Mouse (Mus musculus) embryonic facial prominence, embryonic 11.5 days (tissue): ENCODE measurements at regions not wholly inside any gene's neighbourhood (a gene's known extent, or its start where the extent isn't known, plus 50 kb on each side); places are given as distances from the start of the nearest gene placed in this dataset.
A peak's percentile ranks its signal among the peaks of the same experiment; 100 is the strongest.

Source experiments
- ATAC-seq: fragments of 200-750 bp; cut with Nextera tagmentation; replicated peaks from 2 replicates; pipeline ENCODE4 v1.8.0; 2017; ENCODE audit warnings: low read depth; ENCODE audit not compliant: insufficient number of reproducible peaks, low FRiP score, low TSS enrichment
- DNase-seq: peaks from one replicate; pipeline ENCODE4 v3.0.0-alpha.2; 2015; ENCODE audit warnings: low spot score
- H3K27ac ChIP-seq: fragments of 300-500 bp; sonication (generic); replicated peaks from 2 replicates; pipeline ENCODE4 v1.5.1; 2014; ENCODE audit warnings: mild to moderate bottlenecking, low read depth, low read length, control low read depth
- H3K27me3 ChIP-seq: fragments of 300-500 bp; sonication (generic); 2 replicates; pipeline ENCODE4 v1.6.1; 2014; ENCODE audit warnings: mild to moderate bottlenecking, low read length, moderate library complexity, mixed read lengths; ENCODE audit not compliant: control insufficient read depth, insufficient read depth
- H3K36me3 ChIP-seq: fragments of 300-500 bp; sonication (generic); replicated peaks from 2 replicates; pipeline ENCODE4 v1.6.1; 2014; ENCODE audit warnings: low read depth, mild to moderate bottlenecking, low read length, moderate library complexity, mixed read lengths; ENCODE audit not compliant: control insufficient read depth, insufficient read depth
- H3K4me1 ChIP-seq: fragments of 300-500 bp; sonication (generic); 2 replicates; pipeline ENCODE4 v1.6.1; 2014; ENCODE audit warnings: low read length, mixed read lengths; ENCODE audit not compliant: control insufficient read depth, insufficient read depth
- H3K4me2 ChIP-seq: fragments of 300-500 bp; sonication (generic); 2 replicates; pipeline ENCODE4 v1.6.1; 2014; ENCODE audit warnings: low read depth, mild to moderate bottlenecking, control low read depth, low read length, moderate library complexity
- H3K4me3 ChIP-seq: fragments of 300-500 bp; sonication (generic); 2 replicates; pipeline ENCODE4 v1.5.1; 2014; ENCODE audit warnings: low read depth, low read length, control low read depth
- H3K9ac ChIP-seq: fragments of 300-500 bp; sonication (generic); replicated peaks from 2 replicates; pipeline ENCODE4 v1.6.1; 2014; ENCODE audit warnings: mild to moderate bottlenecking, control low read depth, low read length
- H3K9me3 ChIP-seq: fragments of 300-500 bp; sonication (generic); replicated peaks from 2 replicates; pipeline ENCODE4 v1.6.1; 2016; ENCODE audit warnings: mild to moderate bottlenecking, low read length, inconsistent platforms, mixed read lengths; ENCODE audit not compliant: control insufficient read depth
- WGBS: fragments of 180-500 bp; shearing (Covaris S2); extraction: QIAGEN DNeasy Blood & Tissue Kit; methylation state at CpG from one replicate; pipeline ENCODE4 v1.1.7; 2014; 5-methylcytosine and 5-hydroxymethylcytosine counted together

GRCm38 (mm10) chr13:119326877-119327625, 101.3 kb upstream of the Paip1 start:
- no peak for ATAC-seq
- Histone ChIP-seq H3K27ac (no peak overlapping the region), H3K27me3 (no peaks in the 10 kb centered on the region), H3K4me3 (no peak overlapping the region), H3K4me1 (no peaks in the 10 kb centered on the region), H3K36me3 (no peaks in the 10 kb centered on the region), H3K4me2 (no peak overlapping the region), H3K9ac (no peak overlapping the region), H3K9me3 (no peaks in the 10 kb centered on the region)
- peak; percentile 23 for DNase-seq
- WGBS: 69% methylated on average over 5 of the region's 5 CpGs

DNA sequence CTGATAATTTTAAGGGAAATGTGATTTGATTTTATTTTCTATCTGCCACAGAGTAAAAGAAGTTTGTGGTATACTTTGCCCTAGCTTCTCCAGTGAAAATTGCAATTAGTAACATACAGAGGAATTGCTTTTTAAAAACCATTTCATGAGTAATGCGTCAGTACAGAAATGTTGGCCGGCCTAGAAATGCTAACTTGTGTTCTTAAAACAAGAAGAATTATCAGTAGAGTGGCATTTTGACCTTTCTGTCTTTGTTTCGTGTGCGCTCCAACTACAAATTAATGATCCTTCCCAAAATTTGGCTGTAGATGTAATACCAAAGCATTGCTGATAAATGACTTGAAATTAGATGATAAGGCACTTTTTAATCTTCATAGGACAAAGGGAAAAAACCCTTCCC, 99.7 kb upstream of the Paip1 start:
- ATAC-seq: no peak
- DNase-seq: no peak
- 95% methylated on average over 4 of the region's 4 CpGs for WGBS

DNA sequence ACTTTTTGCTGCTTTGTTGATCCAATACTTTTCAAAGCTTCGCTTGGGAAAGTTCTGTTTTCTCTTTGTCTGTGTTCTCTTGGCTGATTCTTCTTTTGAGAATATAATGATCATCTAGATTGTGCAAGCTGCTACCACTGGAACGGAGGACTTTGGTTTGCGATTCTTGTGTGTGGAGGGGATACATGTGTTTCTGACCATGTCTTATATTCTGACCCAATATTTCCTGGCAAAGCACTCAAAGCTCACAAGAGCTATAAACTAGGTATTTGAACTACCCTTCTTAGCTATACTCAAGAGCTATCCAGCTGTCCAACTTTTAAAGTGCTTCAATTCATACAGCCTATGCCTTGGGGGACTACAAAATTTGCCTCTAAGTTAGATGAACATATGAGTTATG, 96.6 kb upstream of the Paip1 start:
- ATAC-seq (no peak), DNase-seq (no peak)
- H3K9ac ChIP-seq: no peak overlapping the region
- no peaks in the 10 kb centered on the region for H3K27me3 ChIP-seq
- no peak overlapping the region for H3K27ac ChIP-seq
- no peak overlapping the region for H3K4me3 ChIP-seq
- no peaks in the 10 kb centered on the region for H3K4me1 ChIP-seq
- no peaks in the 10 kb centered on the region for H3K9me3 ChIP-seq
- no peak overlapping the region for H3K4me2 ChIP-seq
- WGBS: 94% methylated on average over 3 of the region's 3 CpGs
- no peaks in the 10 kb centered on the region for H3K36me3 ChIP-seq

More for the DNA sequence above, 99.7 kb upstream of the Paip1 start:
- H3K4me1 ChIP-seq: no peaks in the 10 kb centered on the region
- no peaks in the 10 kb centered on the region for H3K27me3 ChIP-seq
- H3K9ac ChIP-seq: no peak overlapping the region
- H3K27ac ChIP-seq: no peak overlapping the region
- H3K9me3 ChIP-seq: no peaks in the 10 kb centered on the region
- H3K4me2 ChIP-seq: no peak overlapping the region
- no peak overlapping the region for H3K4me3 ChIP-seq
- no peaks in the 10 kb centered on the region for H3K36me3 ChIP-seq

DNA sequence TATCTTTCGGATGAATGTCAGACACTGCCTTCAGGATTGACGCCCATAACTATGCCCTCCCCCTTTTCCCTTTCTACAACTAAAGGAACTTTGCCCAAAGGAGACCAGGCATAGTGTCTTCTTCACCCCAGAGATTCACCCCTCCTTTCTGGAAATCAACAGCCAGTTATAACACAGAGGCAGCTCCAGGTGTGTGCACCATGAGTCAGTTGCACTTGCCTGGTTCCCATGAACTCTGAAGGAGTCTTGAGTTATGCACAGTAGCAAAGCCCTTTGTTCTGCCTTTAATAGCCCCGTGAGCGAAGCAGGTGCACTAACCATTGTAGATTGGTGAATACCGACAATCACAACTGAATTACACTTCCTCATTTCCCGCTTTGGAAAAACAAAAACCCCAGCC, 94.5 kb upstream of the Paip1 start:
- H3K9me3 ChIP-seq: no peaks in the 10 kb centered on the region
- WGBS: 84% methylated on average over 6 of the region's 6 CpGs
- ATAC-seq (no peak), DNase-seq (no peak)
- H3K9ac ChIP-seq: no peak overlapping the region
- no peak overlapping the region for H3K27ac ChIP-seq
- H3K4me3 ChIP-seq: no peak overlapping the region
- H3K36me3 ChIP-seq: no peaks in the 10 kb centered on the region
- H3K27me3 ChIP-seq: no peaks in the 10 kb centered on the region
- no peaks in the 10 kb centered on the region for H3K4me1 ChIP-seq
- H3K4me2 ChIP-seq: no peak overlapping the region

- ATAC-seq (no peak), DNase-seq (no peak)
- 97% methylated on average over 5 of the region's 5 CpGs for WGBS
- Histone ChIP-seq H3K27ac (no peak overlapping the region), H3K9me3 (no peaks in the 10 kb centered on the region), H3K4me1 (no peaks in the 10 kb centered on the region), H3K4me3 (no peak overlapping the region), H3K9ac (no peak overlapping the region), H3K4me2 (no peak overlapping the region), H3K36me3 (no peaks in the 10 kb centered on the region), H3K27me3 (no peaks in the 10 kb centered on the region)
Measured at GRCm38 (mm10) chr13:119337861-119338260, 90.5 kb upstream of the Paip1 start.

DNA sequence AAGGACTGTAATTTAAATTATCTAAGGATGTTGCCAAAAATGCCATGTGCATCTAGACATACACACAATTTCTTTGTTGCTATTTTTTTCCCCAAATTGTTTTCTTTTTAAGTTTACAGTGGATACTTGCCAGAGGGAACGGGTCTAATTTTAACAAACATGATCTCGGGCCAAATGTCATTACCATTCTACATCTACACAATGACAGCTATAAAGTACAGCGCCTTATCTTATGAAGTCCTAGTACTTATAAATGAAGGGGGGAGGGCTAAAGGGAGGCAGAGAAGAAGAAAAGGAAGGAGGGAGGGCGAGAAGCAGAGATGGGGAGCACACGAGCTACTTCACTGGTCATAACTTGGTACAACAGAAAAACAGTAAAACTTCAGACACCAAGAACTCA, 89.4 kb upstream of the Paip1 start:
- 81% methylated on average over 5 of the region's 5 CpGs for WGBS
- Histone ChIP-seq H3K4me2 (no peak overlapping the region), H3K27me3 (no peaks in the 10 kb centered on the region), H3K9ac (no peak overlapping the region), H3K4me3 (no peak overlapping the region), H3K27ac (no peak overlapping the region), H3K4me1 (no peaks in the 10 kb centered on the region), H3K36me3 (no peaks in the 10 kb centered on the region), H3K9me3 (no peaks in the 10 kb centered on the region)
- DNase-seq: no peak
- no peak for ATAC-seq

DNA sequence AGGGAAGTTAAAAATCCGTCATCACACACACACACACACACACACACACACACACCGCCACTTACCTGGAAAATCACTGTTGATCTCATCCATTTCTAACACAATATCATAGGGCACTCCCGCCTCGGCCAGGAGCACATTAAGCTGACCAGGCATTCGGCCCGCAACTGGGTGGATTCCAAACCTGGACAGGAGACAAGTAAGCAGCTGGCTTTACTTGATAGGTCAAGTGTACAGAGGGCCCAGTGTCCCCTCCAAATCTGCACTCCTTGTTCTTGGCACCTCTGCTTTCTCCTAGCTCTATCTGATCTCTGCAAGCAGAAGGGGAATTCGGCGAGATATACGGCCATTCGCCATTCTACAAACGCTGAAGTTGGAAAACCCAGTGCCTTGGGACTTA, 88.6 kb upstream of the Paip1 start:
- H3K9ac ChIP-seq: no peak overlapping the region
- no peaks in the 10 kb centered on the region for H3K9me3 ChIP-seq
- 92% methylated on average over 11 of the region's 11 CpGs for WGBS
- no peak for ATAC-seq
- no peak overlapping the region for H3K4me3 ChIP-seq
- H3K27ac ChIP-seq: no peak overlapping the region
- H3K36me3 ChIP-seq: no peaks in the 10 kb centered on the region
- no peaks in the 10 kb centered on the region for H3K27me3 ChIP-seq
- no peaks in the 10 kb centered on the region for H3K4me1 ChIP-seq
- no peak overlapping the region for H3K4me2 ChIP-seq
- DNase-seq: no peak

DNA sequence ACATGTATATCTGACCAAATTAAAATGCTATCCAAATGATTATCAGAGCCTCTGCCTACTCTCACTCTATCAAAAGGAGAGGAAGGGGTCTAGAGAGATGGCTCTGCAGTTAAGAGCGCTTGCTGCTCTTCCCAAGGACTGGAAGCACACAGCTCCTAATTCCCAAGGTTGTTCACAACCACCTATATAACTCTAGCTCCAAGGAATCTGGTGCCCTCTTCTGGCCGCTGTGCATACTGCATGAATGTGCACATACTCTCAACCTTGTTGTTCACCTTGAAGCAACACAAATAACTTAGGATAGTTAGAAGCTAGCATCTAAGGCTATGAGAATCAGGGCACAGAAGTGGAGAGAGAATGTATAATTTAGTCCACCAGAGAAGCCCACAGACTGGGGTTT, 86.6 kb upstream of the Paip1 start:
- no peaks in the 10 kb centered on the region for H3K36me3 ChIP-seq
- no peaks in the 10 kb centered on the region for H3K4me1 ChIP-seq
- no peak overlapping the region for H3K27ac ChIP-seq
- no peak overlapping the region for H3K9ac ChIP-seq
- ATAC-seq (0 out of 2 replicates have a peak, but pooled peaks have one; percentile 56), DNase-seq (peak; percentile 68)
- no peak overlapping the region for H3K4me3 ChIP-seq
- WGBS: 29% methylated on average over 2 of the region's 2 CpGs
- no peak overlapping the region for H3K4me2 ChIP-seq
- H3K27me3 ChIP-seq: no peaks in the 10 kb centered on the region
- no peaks in the 10 kb centered on the region for H3K9me3 ChIP-seq
